Mouse (Mus musculus) cerebellum, postnatal 25 days (tissue): ENCODE results near the gene Apobec2.
"Not testable (repeated sequence)": the region's sequence is repeated elsewhere in the genome, so short reads cannot be mapped to it uniquely, and the experiment has no call there.

Source experiments
- DNase-seq, 2 experiments: peaks; one replicate each; pipeline ENCODE4 v3.0.0; 2021; ENCODE audit warnings: mixed read lengths in 2 of 2

The Apobec2 gene

GRCm38 (mm10) chr17:48432158-48432980 lies at the start of gene Apobec2:
Gene Apobec2 (minus strand): TSS chr17:48432930.
- no peak for DNase-seq

DNA sequence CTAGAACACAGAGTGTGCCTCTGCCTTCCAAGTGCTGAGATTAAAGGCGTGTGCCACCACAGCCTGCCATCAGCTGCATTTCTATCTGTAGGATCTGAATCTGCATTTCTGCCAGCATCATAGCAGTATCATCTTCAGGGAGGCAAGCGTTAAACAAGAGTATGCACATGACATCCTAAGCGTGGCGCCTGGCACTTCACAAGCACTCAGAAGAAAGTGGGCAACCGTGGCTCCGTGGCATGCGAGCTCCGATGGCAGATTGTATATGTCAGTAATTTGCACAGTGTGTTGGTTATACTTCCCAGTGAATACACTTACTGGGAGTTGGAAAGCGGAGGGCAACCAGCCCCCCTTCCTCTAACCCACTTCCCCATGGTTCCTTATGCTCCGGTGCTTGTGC lies 47.2 kb upstream of the Apobec2 start:
- DNase-seq: no peak

DNA sequence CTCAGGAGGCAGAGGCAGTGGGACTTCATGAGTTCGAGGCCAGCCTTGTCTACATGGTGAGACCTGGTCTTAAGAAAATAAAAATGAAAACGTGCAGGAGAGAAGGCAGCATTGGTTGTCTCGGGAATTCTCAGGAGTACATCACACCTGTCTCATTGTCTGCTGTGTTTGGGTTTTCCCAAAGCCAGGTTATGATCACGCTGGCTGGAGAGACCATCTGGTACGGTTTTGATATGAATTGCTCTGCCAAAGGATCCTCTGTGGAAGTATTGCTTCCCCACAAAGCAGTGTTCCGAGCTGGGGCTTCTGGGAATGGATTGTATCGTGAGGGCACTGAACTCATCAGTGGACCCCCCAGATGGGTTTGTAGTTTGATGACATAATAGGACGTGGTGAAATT lies 42.7 kb upstream of the Apobec2 start:
- no peak for DNase-seq

DNA sequence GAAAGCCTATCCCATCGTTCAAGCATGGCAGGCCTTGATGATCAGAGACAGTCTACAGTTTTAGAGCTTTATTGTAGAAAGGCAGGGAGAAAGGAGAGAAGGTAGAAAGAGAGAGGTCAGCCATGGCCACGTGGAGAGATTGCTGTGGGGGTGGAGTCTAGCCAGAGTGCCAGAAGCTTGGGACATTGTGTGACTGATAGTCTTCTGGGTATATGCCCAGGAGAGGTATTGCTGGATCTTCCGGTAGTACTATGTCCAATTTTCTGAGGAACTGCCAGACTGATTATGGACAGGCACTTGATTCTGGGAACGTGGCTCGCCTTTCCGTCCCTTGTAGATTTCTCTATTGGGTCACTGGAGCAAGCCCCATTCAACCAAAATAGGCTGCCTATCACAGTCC lies 41.6 kb upstream of the Apobec2 start:
- DNase-seq: not testable (repeated sequence)

GRCm38 (mm10) chr17:48467395-48468231 lies 34.9 kb upstream of the Apobec2 start:
- peak; percentile 94 to 95 for DNase-seq

DNA sequence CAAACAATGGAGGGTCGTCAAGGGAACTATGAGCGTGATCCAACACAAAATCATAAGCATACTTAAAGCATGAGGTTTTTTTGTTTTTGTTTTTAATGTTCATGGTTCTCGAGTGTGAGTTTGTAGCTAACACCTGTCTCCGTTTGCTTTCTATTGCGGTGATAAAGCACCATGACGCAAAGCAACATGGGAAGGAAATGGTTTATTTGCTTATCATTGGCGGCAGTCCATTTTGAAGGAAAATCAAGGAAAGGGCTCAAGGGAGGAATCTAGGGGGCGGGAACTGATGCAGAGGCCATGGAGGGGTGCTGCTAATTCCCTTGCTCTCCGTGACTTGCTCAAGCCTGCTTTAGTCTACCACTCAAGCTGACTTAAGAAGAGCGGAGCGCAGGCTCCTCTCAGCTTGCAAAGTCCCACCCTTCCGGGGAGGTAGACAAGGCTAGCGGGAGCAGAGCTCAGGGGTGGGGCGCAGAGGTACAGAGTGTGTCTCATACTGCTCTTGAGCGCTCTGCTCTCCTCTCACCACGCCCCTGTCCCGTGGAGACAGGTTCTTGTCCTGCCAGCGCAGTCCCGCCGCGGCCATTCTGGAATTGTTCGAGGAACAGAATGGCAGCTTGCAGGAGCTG lies 34.2 kb upstream of the Apobec2 start:
- no peak for DNase-seq

DNA sequence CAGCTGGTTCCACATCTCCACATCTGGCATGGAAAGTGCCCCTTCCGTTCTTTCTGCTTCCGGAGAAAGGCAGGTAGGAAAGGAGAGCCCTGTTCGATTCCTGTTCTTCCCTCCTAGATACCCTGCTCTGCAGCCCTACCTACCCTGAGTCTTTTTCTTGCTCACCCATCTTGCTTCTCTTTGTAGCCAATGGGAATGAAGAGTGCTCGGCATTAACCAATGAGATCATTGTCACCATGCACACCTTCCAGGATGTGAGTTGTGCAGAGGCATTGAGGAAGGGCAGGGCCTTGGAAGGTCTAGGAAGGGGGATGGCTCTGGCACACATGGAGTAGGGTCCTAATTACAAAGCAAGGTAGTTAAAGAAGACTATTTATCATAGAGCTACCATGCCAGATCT lies 30.7 kb upstream of the Apobec2 start:
- no peak for DNase-seq

DNA sequence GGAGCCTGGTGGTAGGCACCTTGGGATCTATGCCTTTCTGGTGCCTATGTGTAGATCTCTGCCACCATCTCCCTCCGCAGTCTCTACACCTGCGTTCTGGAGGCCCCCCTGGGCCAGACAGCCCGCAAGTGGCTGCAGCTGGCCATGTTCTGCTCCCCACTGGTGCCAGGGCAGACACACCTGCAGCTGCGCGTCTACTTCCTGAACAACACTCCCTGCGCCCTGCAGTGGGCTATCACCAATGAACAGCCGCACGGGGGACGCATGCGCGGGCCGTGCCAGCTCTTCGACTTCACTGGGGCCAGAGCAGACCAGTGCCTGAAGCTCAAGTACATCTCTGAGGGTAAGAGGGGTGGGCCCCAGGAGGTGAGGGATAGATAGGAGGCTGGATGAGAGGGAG lies 29.4 kb upstream of the Apobec2 start:
- no peak for DNase-seq

GRCm38 (mm10) chr17:48457971-48458653 lies 25.4 kb upstream of the Apobec2 start:
- DNase-seq: no peak

GRCm38 (mm10) chr17:48455955-48456354 lies 23.2 kb upstream of the Apobec2 start:
- DNase-seq: no peak

GRCm38 (mm10) chr17:48454688-48455087 lies 22.0 kb upstream of the Apobec2 start, which contains the start of gene Unc5cl:
Gene Unc5cl (plus strand): TSS chr17:48454901.
- no peak for DNase-seq

- DNase-seq: no peak
Observed at GRCm38 (mm10) chr17:48454190-48454589, 21.5 kb upstream of the Apobec2 start.

- DNase-seq: no peak
Observed at GRCm38 (mm10) chr17:48453489-48453888, 20.8 kb upstream of the Apobec2 start.

DNA sequence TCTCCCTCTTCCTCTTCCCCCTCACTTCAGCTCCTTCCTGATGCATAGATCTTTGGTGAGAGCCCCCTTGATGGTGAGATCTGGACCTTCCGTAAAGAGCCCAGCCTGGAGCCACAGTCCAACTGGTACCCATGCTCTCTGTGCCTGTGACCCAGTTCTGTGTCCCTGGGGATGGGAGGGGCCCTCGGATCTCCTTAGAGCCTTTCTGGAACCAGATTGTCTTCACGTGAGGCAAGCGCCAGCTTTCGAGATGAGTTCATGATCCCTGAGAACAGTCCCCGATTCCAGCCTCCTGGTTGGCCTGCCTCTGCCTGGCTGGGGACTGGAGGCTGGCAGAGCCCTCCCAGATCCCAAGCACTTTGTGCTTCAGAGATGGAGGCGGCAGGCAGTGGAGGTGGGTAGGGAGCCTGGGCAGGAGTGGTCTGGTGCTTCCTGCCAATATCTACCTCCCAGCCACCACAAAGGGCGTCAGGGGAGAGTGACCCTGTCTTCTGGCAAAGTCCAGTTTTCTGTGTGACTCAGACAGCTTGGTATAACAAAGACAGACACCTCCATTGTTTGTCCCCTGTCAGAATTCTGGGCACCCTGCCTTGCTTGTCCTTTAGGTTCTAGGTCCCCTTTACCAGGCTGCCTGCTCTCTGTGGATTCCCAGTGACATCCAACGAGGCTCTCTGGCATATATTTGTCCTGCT lies 19.2 kb upstream of the Apobec2 start:
- DNase-seq: no peak

GRCm38 (mm10) chr17:48451353-48451675 lies 18.6 kb upstream of the Apobec2 start, which contains the start of gene Tspo2:
Gene Tspo2 (minus strand): TSS chr17:48451522.
- DNase-seq: no peak

DNA sequence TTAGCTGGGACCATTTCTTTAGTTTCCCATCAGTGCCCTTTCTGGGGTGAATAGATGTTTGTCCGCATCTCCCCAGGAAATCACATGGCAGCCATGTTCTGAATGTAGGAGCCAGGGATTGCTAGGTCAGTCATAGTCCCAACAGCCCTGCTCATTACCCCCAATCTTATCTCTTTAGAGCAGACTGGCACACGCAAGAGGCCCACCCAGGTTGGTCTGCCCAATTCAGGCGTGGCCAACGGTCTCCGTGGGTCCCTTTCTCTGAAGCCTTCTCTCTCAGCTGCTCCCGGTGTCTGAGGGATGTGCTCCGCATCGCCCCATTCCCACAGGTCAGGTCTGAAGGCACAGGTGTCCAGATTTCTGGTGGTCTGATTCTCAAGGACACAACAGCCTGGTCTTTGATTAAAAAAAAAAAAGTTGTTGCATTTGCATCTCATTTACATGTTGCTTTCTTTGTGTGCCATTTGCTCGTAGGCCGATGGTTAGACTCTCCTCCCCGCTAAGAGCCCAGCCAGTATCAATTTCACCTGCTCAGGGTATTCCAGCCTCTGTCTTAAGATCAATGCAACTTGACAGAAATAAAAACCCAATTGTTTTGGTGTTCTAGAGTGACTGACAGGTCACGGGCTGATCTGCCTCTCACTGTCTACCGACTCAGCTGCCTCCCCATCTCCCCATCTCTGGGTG lies 18.1 kb upstream of the Apobec2 start:
- no peak for DNase-seq

GRCm38 (mm10) chr17:48447675-48448074 lies 14.9 kb upstream of the Apobec2 start:
- DNase-seq: no peak

- no peak for DNase-seq
Observed at GRCm38 (mm10) chr17:48443542-48444145, 10.9 kb upstream of the Apobec2 start.

- DNase-seq: no peak
Observed at GRCm38 (mm10) chr17:48442745-48443457, 10.2 kb upstream of the Apobec2 start.

DNA sequence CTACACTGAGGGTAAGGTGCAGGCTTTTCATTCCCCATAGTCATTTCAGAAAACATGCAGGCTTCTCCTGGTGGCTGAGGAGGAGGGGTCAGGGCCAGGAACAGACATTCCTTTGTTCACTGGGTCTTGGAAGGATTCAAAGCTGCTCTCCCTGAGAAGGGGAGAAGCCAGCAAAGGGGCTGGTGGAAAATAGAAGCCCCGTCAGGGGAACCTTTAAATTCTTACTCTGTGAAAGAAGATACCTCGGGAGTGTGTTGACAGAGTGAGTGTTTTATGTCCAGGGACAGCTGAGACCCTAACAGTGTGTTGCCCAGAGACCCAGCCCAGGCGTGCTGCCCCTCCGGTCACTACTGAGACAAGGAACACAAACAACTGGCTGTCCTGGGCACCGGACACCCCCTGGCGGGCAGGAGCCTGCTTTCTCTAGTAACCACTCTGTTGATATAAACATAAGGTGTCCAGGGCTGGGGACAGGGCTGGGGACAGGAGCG lies 4.7 kb upstream of the Apobec2 start:
- no peak for DNase-seq
